Mouse (Mus musculus) v-Abl transformed pro-B cells (cell line): ENCODE results near the gene Emsy.

ENCODE experiments used
- in situ Hi-C, 2 experiments: fragments of 400-800 bp; cut with MboI; formaldehyde crosslinking; loops; one replicate each; pipeline ENCODE4 v1.15.1; 2025; ENCODE audit not compliant: unreplicated experiment in 2 of 2

Gene Emsy

GRCm38 (mm10) chr7:98556767-98557394 is 99.7 kb downstream of the Emsy start:
- in situ Hi-C loops, result no loop called here

- in situ Hi-C loops, result no loop called here
These were observed 105.5 kb downstream of the Emsy start for GRCm38 (mm10) chr7:98551041-98551440.

- in situ Hi-C loops, result no loop called here
These were observed 106.0 kb downstream of the Emsy start for GRCm38 (mm10) chr7:98550596-98550995.

GRCm38 (mm10) chr7:98548839-98549238 is 107.7 kb downstream of the Emsy start:
- in situ Hi-C loops, result no loop called here

GRCm38 (mm10) chr7:98544556-98544955 is 112.0 kb downstream of the Emsy start:
- in situ Hi-C loops, result no loop called here

GRCm38 (mm10) chr7:98543853-98544370 is 112.7 kb downstream of the Emsy start:
- in situ Hi-C loops, result no loop called here

- in situ Hi-C loops, result no loop called here
These were observed 113.8 kb downstream of the Emsy start for GRCm38 (mm10) chr7:98542731-98543142.

- in situ Hi-C loops, result no loop called here
These were observed 114.3 kb downstream of the Emsy start for GRCm38 (mm10) chr7:98542267-98542666.

- in situ Hi-C loops, result no loop called here
These were observed 115.0 kb downstream of the Emsy start for GRCm38 (mm10) chr7:98541564-98541963.

- in situ Hi-C loops, result no loop called here
These were observed 115.7 kb downstream of the Emsy start for GRCm38 (mm10) chr7:98540879-98541278.

- in situ Hi-C loops, result no loop called here
These were observed 118.5 kb downstream of the Emsy start for GRCm38 (mm10) chr7:98537967-98538573.

- in situ Hi-C loops, result no loop called here
These were observed 119.2 kb downstream of the Emsy start for GRCm38 (mm10) chr7:98537210-98537966.
